In the genomic region with DNA sequence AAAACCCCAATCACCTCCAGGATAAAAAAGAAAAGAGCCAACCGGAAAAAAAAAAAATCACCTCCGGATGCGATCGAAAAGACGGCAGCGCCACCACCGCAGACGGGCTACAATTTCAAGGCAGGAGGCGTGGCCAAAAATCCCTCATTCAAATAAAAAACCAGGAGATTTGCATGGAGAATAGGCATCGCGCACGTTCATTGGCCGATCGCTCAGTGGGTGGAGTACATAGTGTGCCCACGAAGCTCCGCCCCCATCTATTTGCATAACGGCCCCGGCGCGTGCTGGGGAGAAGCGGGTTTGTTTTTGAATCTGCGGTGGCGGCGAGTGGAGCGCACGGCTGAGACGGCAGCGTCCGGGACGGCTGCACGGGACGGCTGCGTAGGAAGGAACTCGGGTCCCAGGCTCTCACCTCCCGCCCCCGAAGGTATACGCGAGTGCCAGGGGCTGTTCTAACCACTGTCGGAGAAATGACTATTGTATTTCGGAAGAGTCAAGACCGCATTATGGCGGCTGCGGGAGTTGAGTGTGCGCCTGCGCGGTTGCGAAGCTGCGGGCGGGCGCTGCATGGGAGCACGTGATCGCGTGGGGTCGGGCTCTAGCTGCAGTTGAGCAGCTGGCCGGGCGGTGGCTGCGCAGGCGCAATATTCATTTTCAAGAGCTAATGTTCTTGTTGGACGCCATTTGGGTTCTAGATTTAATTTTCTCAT, we compare ENCODE assay signal across 8 mouse cellular contexts. TPM values are rescaled to one million over a fixed set of nuclear protein-coding genes. Genes with fewer than 3 reads are reported as not detected.
A peak's percentile ranks its signal among the peaks of the same experiment; 100 is the strongest.
DNase-seq lines count a peak whose midpoint lies in the region; ATAC-seq and TF ChIP-seq lines count a peak whose summit lies in the region.

No protein-coding gene starts in this region.

- peaks cover 24% of the 10 kb centered on the region for H3K9me3 ChIP-seq in hindbrain, embryonic 10.5 days
- H3K9me3 ChIP-seq in lung, embryonic 15.5 days, result no peaks in the 10 kb centered on the region; the same call in 1 of the 2 replicates

- TF ChIP-seq CTCF in olfactory bulb, adult 2 months (IDR thresholded peaks at IDR 0.05; ENCODE audit: insufficient read depth, low read depth, low read length), result peak; percentile 14; the same call in 1 of the 2 replicates

- H3K4me1 ChIP-seq in hindbrain, embryonic 10.5 days (replicated peaks), result no peaks in the 10 kb centered on the region
- H3K4me1 ChIP-seq in lung, embryonic 15.5 days, result peaks cover 17% of the 10 kb centered on the region
- no peaks in the 10 kb centered on the region for H3K4me1 ChIP-seq in olfactory bulb, adult 2 months (ENCODE audit: control insufficient read depth, insufficient read depth, low read length)

- TF ChIP-seq POLR2A in olfactory bulb, adult 2 months (IDR thresholded peaks at IDR 0.05; ENCODE audit: insufficient read depth, low read depth, low read length), result peak; percentile 97

- H3K27ac ChIP-seq in hindbrain, embryonic 10.5 days, result peak overlapping the region; percentile 98
- H3K27ac ChIP-seq in lung, embryonic 15.5 days, result peak overlapping the region; percentile 99
- peak overlapping the region; percentile 99 for H3K27ac ChIP-seq in olfactory bulb, adult 2 months (ENCODE audit: insufficient read depth, low read depth, low read length)

- under 1% methylated on average over 59 of the region's 59 CpGs for WGBS in hindbrain, embryonic 10.5 days
- WGBS in lung, embryonic 15.5 days, result under 1% methylated on average over 59 of the region's 59 CpGs
- under 1% methylated on average over 59 of the region's 59 CpGs for WGBS in olfactory bulb, adult 2 months

- H3K9ac ChIP-seq in lung, embryonic 15.5 days, result peak overlapping the region; percentile 62

- peaks cover 30% of the 10 kb centered on the region for H3K36me3 ChIP-seq in hindbrain, embryonic 10.5 days
- peaks cover 7% of the 10 kb centered on the region for H3K36me3 ChIP-seq in lung, embryonic 15.5 days

- ATAC-seq in frontal cortex, adult (ENCODE audit: low TSS enrichment), result peak; percentile 98
- peak; percentile 98 for ATAC-seq in lung, embryonic 15.5 days (ENCODE audit: borderline replicate concordance, extremely low read depth, low FRiP score, low TSS enrichment)

- H3K4me2 ChIP-seq in lung, embryonic 15.5 days, result peak overlapping the region; percentile 49

- no peaks in the 10 kb centered on the region for H3K27me3 ChIP-seq in hindbrain, embryonic 10.5 days (ENCODE audit: insufficient read depth, poor library complexity, severe bottlenecking)
- H3K27me3 ChIP-seq in lung, embryonic 15.5 days, result no peaks in the 10 kb centered on the region

- DNase-seq in NIH3T3 (ENCODE audit: low read depth), result peak; percentile 99
- peak; percentile 99 for DNase-seq in cerebellum, adult 9-11 months
- DNase-seq in hindbrain, embryonic 10.5 days (ENCODE audit: low spot score), result peak; percentile 95
- DNase-seq in layer of hippocampus, adult 9-10 months (ENCODE audit: low spot score), result peak; percentile 96
- DNase-seq in thymus, adult 18-20 months, result peak; percentile 92 to 97

- peak overlapping the region; percentile 69 for H3K4me3 ChIP-seq in hindbrain, embryonic 10.5 days
- H3K4me3 ChIP-seq in lung, embryonic 15.5 days, result peak overlapping the region; percentile 64
- H3K4me3 ChIP-seq in olfactory bulb, adult 2 months (ENCODE audit: insufficient read depth, low read depth, low read length), result peak overlapping the region; percentile 73

RNA-seq across cellular contexts. Expression of gene Atf7ip, which starts 12.7 kb away (rescaled TPM):
- polyA plus RNA-seq in hindbrain, embryonic 10.5 days (2016; fragmentation: Nextera tagmentation; extraction: Ambion mirVana), result 41.8 and 47.2 TPM in 2 replicates
- polyA plus RNA-seq in lung, embryonic 15.5 days (2015; fragmentation: Nextera tagmentation; extraction: Ambion mirVana), result 36.8 and 44.9 TPM in 2 replicates
- polyA plus RNA-seq in olfactory bulb, adult 2 months (2012; ENCODE audit: insufficient read depth, insufficient read length, low replicate concordance, missing spikeins), result 143 TPM in 1 of 2 replicates, not detected in the other

Comparison
In these comparisons a context has a peak if more than half of its experiments do, and no peak if none do; other contexts are left out.
1. Peak in every context shown above with its lines: DNase-seq, ATAC-seq, H3K4me3 ChIP-seq and H3K27ac ChIP-seq.